Mouse (Mus musculus) kidney, adult 2 months (tissue): ENCODE measurements around the gene Sox9. TPM values are rescaled to one million over a fixed set of nuclear protein-coding genes. Genes with fewer than 3 reads are reported as not detected.
A peak's percentile ranks its signal among the peaks of the same experiment; 100 is the strongest.

Experiments used
- DNase-seq: peaks from one replicate; pipeline ENCODE4 v3.0.0; 2021
- H3K27ac ChIP-seq: fragments of 200-500 bp; 2 replicates; pipeline ENCODE4 v1.5.1; 2012; ENCODE audit warnings: low read depth, low read length, control low read depth, inconsistent platforms; ENCODE audit not compliant: insufficient read depth
- H3K27me3 ChIP-seq: fragments of 200-500 bp; replicated peaks from 2 replicates; pipeline ENCODE4 v1.6.1; 2012; ENCODE audit warnings: mild to moderate bottlenecking, moderate library complexity, low read length, inconsistent platforms; ENCODE audit not compliant: control insufficient read depth, insufficient read depth
- H3K36me3 ChIP-seq: fragments of 200-500 bp; 2 replicates; pipeline ENCODE4 v1.6.1; 2012; ENCODE audit warnings: mild to moderate bottlenecking, moderate library complexity, low read length, inconsistent platforms; ENCODE audit not compliant: control insufficient read depth, insufficient read depth
- H3K4me1 ChIP-seq: fragments of 200-500 bp; 2 replicates; pipeline ENCODE4 v1.6.1; 2011; ENCODE audit warnings: low read length; ENCODE audit not compliant: control insufficient read depth, insufficient read depth
- H3K4me3 ChIP-seq: fragments of 200-500 bp; 2 replicates; pipeline ENCODE4 v1.5.1; 2011; ENCODE audit warnings: mild to moderate bottlenecking, low read depth, low read length, control low read depth; ENCODE audit not compliant: insufficient read depth
- CTCF ChIP-seq: fragments of 200-500 bp; conservative IDR thresholded peaks from 2 replicates; pipeline ENCODE4 v1.5.1; 2011; ENCODE audit warnings: low read depth, mild to moderate bottlenecking, control low read depth, low read length, moderate library complexity, mixed read lengths; ENCODE audit not compliant: insufficient read depth, insufficient read length
- POLR2A ChIP-seq: fragments of 200-500 bp; IDR thresholded peaks from one replicate; pipeline ENCODE4 v1.6.1; 2011; ENCODE audit warnings: low read depth, low read length, control low read depth
- WGBS: fragments of 180-500 bp; shearing (Covaris S2); methylation state at CpG from one replicate; pipeline ENCODE4 v1.1.7; 2018; 5-methylcytosine and 5-hydroxymethylcytosine counted together
- polyA plus RNA-seq: library from polyadenylated mRNA; depleted of rRNA; stranded (reverse); fragments of >200 nt; gene quantifications from 2 replicates; pipeline ENCODE4 v1.2.3, GENCODE M21; 2012; rRNA removed

The Sox9 gene
- polyA plus RNA-seq: 0.72 and 0.83 TPM in 2 replicates

- Histone ChIP-seq H3K27me3 (peaks cover 3% of the 10 kb centered on the region; the same call in 1 of the 2 replicates), H3K27ac (no peak within 1 kb of the TSS), H3K4me1 (no peaks in the 10 kb centered on the region), H3K36me3 (no peaks in the 10 kb centered on the region), H3K4me3 (peak within 1 kb of the TSS; percentile 56)
- TF ChIP-seq POLR2A: no peak
- no peak for TF ChIP-seq CTCF
- 0% methylated on average over 15 of the region's 15 CpGs for WGBS
- peak; percentile 70 for DNase-seq
Measured at GRCm38 (mm10) chr11:112781994-112782356, at the start of gene Sox9. Gene Sox9 (plus strand): TSS chr11:112782224.

DNA sequence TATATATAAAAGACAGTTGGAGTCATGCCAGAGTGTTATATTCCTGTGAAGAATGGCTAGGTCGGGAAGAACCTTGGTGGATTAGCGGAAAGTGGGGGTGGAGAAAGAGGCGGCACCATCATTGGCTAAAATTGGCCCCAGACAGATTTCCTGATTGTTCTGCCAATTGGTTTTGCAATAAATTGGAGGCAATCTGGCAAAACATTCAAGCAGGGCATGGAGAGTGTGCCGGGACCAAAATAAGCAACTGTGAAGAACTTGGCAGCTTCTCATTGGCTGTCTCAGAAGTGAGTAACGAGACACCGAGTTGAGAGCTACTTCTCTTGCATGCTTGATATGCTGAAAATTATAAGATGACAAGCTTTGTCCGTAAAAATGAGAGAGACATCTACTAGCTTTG, 49.6 kb upstream of the Sox9 start:
- peak; percentile 1 for DNase-seq
- TF ChIP-seq POLR2A (no peak), CTCF (no peak)
- 60% methylated on average over 7 of the region's 7 CpGs for WGBS

GRCm38 (mm10) chr11:112737071-112737470, 45.0 kb upstream of the Sox9 start:
- H3K27me3 ChIP-seq: no peaks in the 10 kb centered on the region
- TF ChIP-seq CTCF (no peak), POLR2A (no peak)
- H3K4me3 ChIP-seq: no peak overlapping the region
- WGBS: 65% methylated on average over 5 of the region's 5 CpGs
- DNase-seq: no peak
- no peaks in the 10 kb centered on the region for H3K36me3 ChIP-seq
- no peaks in the 10 kb centered on the region for H3K4me1 ChIP-seq
- no peak overlapping the region for H3K27ac ChIP-seq

More for the DNA sequence above, 49.6 kb upstream of the Sox9 start:
- Histone ChIP-seq H3K27ac (no peak overlapping the region), H3K27me3 (no peaks in the 10 kb centered on the region), H3K4me1 (no peaks in the 10 kb centered on the region), H3K4me3 (no peak overlapping the region), H3K36me3 (no peaks in the 10 kb centered on the region)

DNA sequence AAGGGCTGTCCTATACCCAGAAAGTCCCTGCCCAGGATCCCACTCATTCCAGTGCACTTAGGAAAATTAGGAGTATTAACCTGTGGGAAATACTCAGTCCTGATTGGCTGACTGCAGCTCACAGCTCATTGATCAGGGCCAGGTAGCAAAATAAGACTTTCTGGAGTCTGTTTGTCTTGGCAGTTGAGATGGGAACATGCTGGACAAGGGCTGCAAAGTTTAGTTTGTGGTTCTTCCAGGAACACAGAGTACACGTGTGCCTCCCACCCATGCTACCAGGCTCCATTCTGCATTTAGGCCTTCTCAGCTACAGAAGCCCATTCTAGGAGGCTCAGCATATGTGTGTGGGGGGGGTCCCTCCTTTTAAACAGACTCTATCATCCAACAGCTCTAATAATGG, 42.3 kb upstream of the Sox9 start:
- no peak for DNase-seq
- no peaks in the 10 kb centered on the region for H3K27me3 ChIP-seq

DNA sequence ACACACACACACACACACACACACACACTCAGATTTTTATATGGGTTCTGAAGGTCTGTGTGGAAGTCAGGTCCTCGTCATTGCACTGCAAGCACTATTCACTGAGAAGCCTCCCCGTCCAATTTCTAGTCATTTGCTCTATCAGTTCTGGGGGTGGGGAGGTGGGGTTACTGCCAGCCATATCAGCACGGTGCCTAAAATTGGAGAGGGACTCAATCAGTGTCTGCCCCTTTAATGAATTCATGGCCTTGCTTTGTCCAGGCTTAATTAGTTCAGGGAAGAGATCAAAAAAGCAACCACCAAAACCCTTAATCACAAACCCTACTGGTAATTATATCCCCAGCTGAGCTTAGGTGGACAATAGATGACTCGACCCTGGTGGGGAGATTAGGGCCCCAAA, 25.5 kb upstream of the Sox9 start:
- H3K27me3 ChIP-seq: no peaks in the 10 kb centered on the region
- no peak overlapping the region for H3K27ac ChIP-seq

More for the DNA sequence above, 42.3 kb upstream of the Sox9 start:
- Histone ChIP-seq H3K4me3 (no peak overlapping the region), H3K27ac (no peak overlapping the region), H3K36me3 (no peaks in the 10 kb centered on the region), H3K4me1 (no peaks in the 10 kb centered on the region)
- no peak for TF ChIP-seq CTCF
- no peak for TF ChIP-seq POLR2A
- 77% methylated on average over 1 of the region's 1 CpGs for WGBS

DNA sequence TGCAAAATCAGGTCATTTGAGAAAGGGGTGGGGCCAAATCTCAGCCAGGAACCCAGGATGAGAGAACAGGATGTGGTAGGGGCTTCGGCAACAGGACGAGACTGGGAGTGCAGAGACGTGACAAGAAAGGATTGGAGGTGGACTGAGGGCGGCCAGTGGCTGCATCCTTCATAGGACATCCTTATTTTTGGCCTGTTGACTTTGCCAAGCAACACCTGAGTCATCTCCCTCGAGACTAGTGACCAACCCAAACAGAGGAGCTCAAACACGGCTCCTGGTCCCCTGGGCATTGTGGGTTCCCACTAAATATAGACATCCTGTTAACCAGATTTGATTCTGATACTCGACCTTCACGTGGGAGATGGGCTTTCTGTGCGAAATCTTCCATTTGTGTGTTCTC, 24.0 kb upstream of the Sox9 start:
- Histone ChIP-seq H3K27ac (no peak overlapping the region), H3K4me3 (no peak overlapping the region), H3K36me3 (no peaks in the 10 kb centered on the region), H3K4me1 (no peaks in the 10 kb centered on the region), H3K27me3 (no peaks in the 10 kb centered on the region)
- no peak for TF ChIP-seq POLR2A
- TF ChIP-seq CTCF: no peak
- DNase-seq: no peak
- WGBS: 67% methylated on average over 9 of the region's 9 CpGs

More for the DNA sequence above, 25.5 kb upstream of the Sox9 start:
- H3K36me3 ChIP-seq: no peaks in the 10 kb centered on the region
- H3K4me1 ChIP-seq: no peaks in the 10 kb centered on the region
- TF ChIP-seq CTCF: no peak
- no peak for TF ChIP-seq POLR2A
- no peak for DNase-seq
- H3K4me3 ChIP-seq: no peak overlapping the region
- 38% methylated on average over 4 of the region's 4 CpGs for WGBS

GRCm38 (mm10) chr11:112766956-112767355, 15.1 kb upstream of the Sox9 start:
- no peaks in the 10 kb centered on the region for H3K4me1 ChIP-seq
- no peak for DNase-seq
- no peak overlapping the region for H3K27ac ChIP-seq
- no peaks in the 10 kb centered on the region for H3K27me3 ChIP-seq
- H3K4me3 ChIP-seq: no peak overlapping the region
- no peaks in the 10 kb centered on the region for H3K36me3 ChIP-seq
- no peak for TF ChIP-seq POLR2A
- no peak for TF ChIP-seq CTCF
- 85% methylated on average over 4 of the region's 4 CpGs for WGBS

DNA sequence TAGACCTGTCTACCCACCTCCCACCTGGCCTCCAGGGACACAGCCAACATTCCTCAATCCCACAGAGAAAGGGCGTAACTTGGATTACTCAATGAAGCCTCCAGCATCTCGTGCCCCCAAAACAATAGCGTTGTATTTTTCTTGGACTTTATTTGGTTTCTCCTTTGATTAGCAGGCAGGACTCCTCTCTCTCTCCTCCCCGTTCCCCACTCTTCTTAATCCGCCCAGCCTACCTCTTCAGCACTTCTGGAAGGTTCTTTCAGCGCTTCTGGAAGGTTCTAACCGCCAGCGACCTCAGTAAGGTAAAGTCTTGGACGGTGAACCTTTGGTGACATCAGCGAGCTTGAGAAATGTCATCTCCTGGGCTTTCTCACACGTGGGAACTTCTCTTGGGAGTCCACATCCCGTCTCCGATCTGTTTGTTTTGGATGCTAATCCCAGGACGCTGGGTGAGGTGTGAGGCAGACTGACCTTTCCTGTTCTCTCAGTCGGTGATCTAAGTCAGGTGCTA, 14.4 kb upstream of the Sox9 start:
- WGBS: 77% methylated on average over 15 of the region's 15 CpGs
- DNase-seq: no peak
- H3K4me1 ChIP-seq: no peaks in the 10 kb centered on the region

More for the DNA sequence above, 14.4 kb upstream of the Sox9 start:
- Histone ChIP-seq H3K27me3 (no peaks in the 10 kb centered on the region), H3K4me3 (no peak overlapping the region), H3K36me3 (no peaks in the 10 kb centered on the region), H3K27ac (no peak overlapping the region)
- no peak for TF ChIP-seq POLR2A
- TF ChIP-seq CTCF: no peak
